Mouse (Mus musculus) heart, adult 2 months (tissue): ENCODE results near the gene Gm9780.
"Not testable (repeated sequence)": the region's sequence is repeated elsewhere in the genome, so short reads cannot be mapped to it uniquely, and the experiment has no call there.

Source experiments
- CTCF ChIP-seq: fragments of 200-600 bp; IDR thresholded peaks from 2 replicates; pipeline ENCODE4 v1.8.1; 2022; ENCODE audit warnings: antibody characterized with exemption, mild to moderate bottlenecking, moderate library complexity
- EP300 ChIP-seq: fragments of 200-500 bp; IDR thresholded peaks from 2 replicates; pipeline ENCODE4 v1.6.1; 2011; ENCODE audit warnings: low read depth, low read length, control low read depth; ENCODE audit not compliant: insufficient read depth
- POLR2A ChIP-seq: fragments of 200-500 bp; IDR thresholded peaks from 2 replicates; pipeline ENCODE4 v1.6.1; 2011; ENCODE audit warnings: mild to moderate bottlenecking, low read depth, low read length, control low read depth; ENCODE audit not compliant: insufficient read depth

- TF ChIP-seq POLR2A, CTCF, EP300: not testable (repeated sequence)
Measured at GRCm38 (mm10) chr14:26058184-26058583, 15.7 kb upstream of the Gm9780 start.
